Mouse (Mus musculus): ENCODE results near the gene 2810408A11Rik. TPM values are rescaled to one million over a fixed set of nuclear protein-coding genes. Genes with fewer than 3 reads are reported as not detected.

Gene 2810408A11Rik
- polyA plus RNA-seq, 1 experiment from 2014 or later, result 14.1 TPM

- Histone ChIP-seq H3K27me3 (ENCODE audit: insufficient read depth, low read length) (no peaks in the 10 kb centered on the region), H3K4me1 (ENCODE audit: insufficient read depth) (0 out of 2 replicates have a peak, but pooled peaks cover 5% of the 10 kb centered on the region), H3K9ac (peak overlapping the region; percentile 89), H3K36me3 (ENCODE audit: insufficient read depth) (peaks cover 30% of the 10 kb centered on the region), H3K27ac (ENCODE audit: low read depth) (peak overlapping the region; percentile 98), H3K4me2 (peak overlapping the region; percentile 99), H3K4me3 (ENCODE audit: low read depth, low read length) (peak overlapping the region; percentile 84), H3K9me3 (ENCODE audit: low read depth, low read length) (no peaks in the 10 kb centered on the region)
- no peak for TF ChIP-seq CTCF (IDR thresholded peaks at IDR 0.05; ENCODE audit: low read depth)
- DNase-seq (peak; percentile 99), ATAC-seq (ENCODE audit: insufficient read depth) (peak; percentile 79)
- under 1% methylated on average over 42 of the region's 42 CpGs for WGBS
Observed at GRCm38 (mm10) chr11:69901406-69901846, 639 bp upstream of the 2810408A11Rik start.

DNA sequence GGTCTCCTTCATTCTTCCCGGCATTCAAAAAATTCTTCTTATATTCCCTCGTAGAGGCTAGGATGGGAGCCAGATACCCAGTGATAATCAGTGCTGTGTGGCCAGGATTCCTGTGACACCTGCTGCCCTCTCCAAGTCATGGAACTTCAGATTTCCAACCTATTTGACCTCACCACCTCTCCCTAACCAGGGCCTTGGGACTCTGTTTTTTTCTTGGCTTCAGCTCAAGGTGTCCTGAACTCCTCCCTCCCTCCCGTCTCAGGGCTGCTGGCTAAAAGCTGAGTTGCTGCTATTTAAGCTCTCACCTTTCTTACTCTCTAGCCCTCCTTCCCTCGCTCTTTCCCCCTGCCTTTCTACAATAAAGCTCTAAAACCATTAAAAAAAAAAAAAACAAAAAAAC lies 917 bp downstream of the 2810408A11Rik start:
- 16% methylated on average over 4 of the region's 4 CpGs for WGBS
- ATAC-seq (ENCODE audit: insufficient read depth), result no peak
- H3K9me3 ChIP-seq (ENCODE audit: low read depth, low read length), result no peaks in the 10 kb centered on the region
- TF ChIP-seq CTCF (IDR thresholded peaks at IDR 0.05; ENCODE audit: low read depth), result no peak
- peak; percentile 47 for DNase-seq
- 0 out of 2 replicates have a peak, but pooled peaks cover 5% of the 10 kb centered on the region for H3K4me1 ChIP-seq (ENCODE audit: insufficient read depth)
- H3K36me3 ChIP-seq (ENCODE audit: insufficient read depth), result peaks cover 15% of the 10 kb centered on the region
- peak overlapping the region; percentile 84 for H3K4me3 ChIP-seq (ENCODE audit: low read depth, low read length)
- H3K27ac ChIP-seq (ENCODE audit: low read depth), result peak overlapping the region; percentile 12; the same call in 1 of the 2 replicates
- peak overlapping the region; percentile 89 for H3K9ac ChIP-seq
- H3K4me2 ChIP-seq, result peak overlapping the region; percentile 99
- H3K27me3 ChIP-seq (ENCODE audit: insufficient read depth, low read length), result no peaks in the 10 kb centered on the region

DNA sequence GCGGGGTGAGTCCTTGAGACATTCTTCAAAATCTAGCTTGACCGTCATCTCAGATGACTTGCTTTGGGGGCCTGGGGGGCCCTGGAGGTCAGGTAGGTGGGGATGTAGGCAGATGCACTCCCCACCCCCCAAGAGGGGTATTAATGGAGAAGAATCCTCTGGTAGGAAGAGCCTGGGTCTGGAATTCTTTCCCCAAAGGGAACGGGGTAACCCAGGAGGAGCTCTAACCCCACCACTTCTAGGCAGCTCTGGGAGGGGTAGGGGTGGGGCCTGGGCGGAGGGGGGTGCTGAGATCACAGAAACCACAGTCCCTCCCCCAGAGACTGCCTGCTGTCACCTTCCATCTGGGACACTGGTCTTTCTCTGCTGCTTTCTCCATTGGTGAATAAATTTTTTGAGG lies 5.5 kb downstream of the 2810408A11Rik start, which contains the start of gene Acap1:
TSS of gene Acap1 (minus strand) at position 249 of the 400 bp plus-strand sequence.
- Histone ChIP-seq H3K4me1 (ENCODE audit: insufficient read depth) (0 out of 2 replicates have a peak, but pooled peaks cover 8% of the 10 kb centered on the region), H3K27ac (ENCODE audit: low read depth) (no peak within 1 kb of the TSS), H3K4me3 (ENCODE audit: low read depth, low read length) (no peak within 1 kb of the TSS), H3K36me3 (ENCODE audit: insufficient read depth) (no peaks in the 10 kb centered on the region), H3K27me3 (ENCODE audit: insufficient read depth, low read length) (no peaks in the 10 kb centered on the region), H3K4me2 (no peak within 1 kb of the TSS), H3K9ac (no peak within 1 kb of the TSS), H3K9me3 (ENCODE audit: low read depth, low read length) (no peaks in the 10 kb centered on the region)
- no peak for TF ChIP-seq CTCF (IDR thresholded peaks at IDR 0.05; ENCODE audit: low read depth)
- ATAC-seq (ENCODE audit: insufficient read depth) (no peak), DNase-seq (no peak)
- 60% methylated on average over 4 of the region's 4 CpGs for WGBS

- Histone ChIP-seq H3K4me3 (ENCODE audit: low read depth, low read length) (no peak overlapping the region), H3K9me3 (ENCODE audit: low read depth, low read length) (no peaks in the 10 kb centered on the region), H3K9ac (no peak overlapping the region), H3K36me3 (ENCODE audit: insufficient read depth) (no peaks in the 10 kb centered on the region), H3K4me1 (ENCODE audit: insufficient read depth) (0 out of 2 replicates have a peak, but pooled peaks cover 5% of the 10 kb centered on the region), H3K27me3 (ENCODE audit: insufficient read depth, low read length) (no peaks in the 10 kb centered on the region), H3K27ac (ENCODE audit: low read depth) (no peak overlapping the region), H3K4me2 (no peak overlapping the region)
- TF ChIP-seq CTCF (IDR thresholded peaks at IDR 0.05; ENCODE audit: low read depth), result no peak
- DNase-seq (no peak), ATAC-seq (ENCODE audit: insufficient read depth) (no peak)
- WGBS, result 75% methylated on average over 5 of the region's 5 CpGs
Observed at GRCm38 (mm10) chr11:69894671-69895070, 6.1 kb downstream of the 2810408A11Rik start.

- no peak overlapping the region for H3K27ac ChIP-seq (ENCODE audit: low read depth)
- TF ChIP-seq CTCF (IDR thresholded peaks at IDR 0.05; ENCODE audit: low read depth), result no peak
- H3K4me3 ChIP-seq (ENCODE audit: low read depth, low read length), result no peak overlapping the region
- no peak overlapping the region for H3K9ac ChIP-seq
- ATAC-seq (ENCODE audit: insufficient read depth) (no peak), DNase-seq (peak; percentile 48)
- H3K4me1 ChIP-seq (ENCODE audit: insufficient read depth), result 0 out of 2 replicates have a peak, but pooled peaks cover 4% of the 10 kb centered on the region
- no peaks in the 10 kb centered on the region for H3K9me3 ChIP-seq (ENCODE audit: low read depth, low read length)
- no peaks in the 10 kb centered on the region for H3K36me3 ChIP-seq (ENCODE audit: insufficient read depth)
- WGBS, result 41% methylated on average over 4 of the region's 4 CpGs
- H3K4me2 ChIP-seq, result no peak overlapping the region
- H3K27me3 ChIP-seq (ENCODE audit: insufficient read depth, low read length), result no peaks in the 10 kb centered on the region
Observed at GRCm38 (mm10) chr11:69891482-69891881, 9.3 kb downstream of the 2810408A11Rik start.

DNA sequence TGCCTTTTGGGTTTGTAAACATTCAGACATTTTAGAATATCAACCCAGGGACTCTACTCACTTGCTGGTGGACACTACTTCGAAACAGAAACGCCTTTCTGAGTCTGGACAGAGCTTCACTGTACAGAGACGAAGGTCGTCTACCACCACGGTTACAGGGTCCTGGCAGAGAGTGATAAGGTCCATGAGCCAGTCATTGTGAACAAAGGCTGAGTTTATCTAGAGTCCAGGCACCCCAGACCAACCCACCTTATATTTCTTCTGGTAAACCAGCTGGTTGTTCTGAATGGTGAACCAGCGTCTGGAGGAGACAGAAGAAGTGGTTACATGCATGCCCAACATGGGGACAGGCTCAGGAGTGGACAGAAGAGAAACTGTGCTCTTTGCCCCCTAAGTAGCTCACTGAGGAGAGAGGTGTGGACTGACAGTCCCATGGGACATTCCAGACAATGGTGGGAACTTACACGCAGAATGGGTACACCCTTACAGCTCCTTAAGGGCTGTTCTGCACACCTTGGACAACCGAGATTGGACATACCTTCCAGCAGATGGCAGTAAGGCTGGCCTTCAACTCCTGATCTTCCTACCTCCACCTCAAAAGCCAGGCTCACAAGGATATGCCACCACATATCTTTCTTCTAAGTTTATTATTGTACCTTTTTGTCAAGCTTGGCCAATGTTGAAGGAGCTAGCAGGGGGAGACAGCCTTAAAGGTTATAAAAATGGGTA lies 13.7 kb downstream of the 2810408A11Rik start:
- Histone ChIP-seq H3K4me1 (ENCODE audit: insufficient read depth) (peaks cover 7% of the 10 kb centered on the region; the same call in 1 of the 2 replicates), H3K9me3 (ENCODE audit: low read depth, low read length) (no peaks in the 10 kb centered on the region), H3K4me3 (ENCODE audit: low read depth, low read length) (no peak overlapping the region), H3K27me3 (ENCODE audit: insufficient read depth, low read length) (no peaks in the 10 kb centered on the region), H3K9ac (no peak overlapping the region), H3K4me2 (no peak overlapping the region), H3K27ac (ENCODE audit: low read depth) (no peak overlapping the region), H3K36me3 (ENCODE audit: insufficient read depth) (no peaks in the 10 kb centered on the region)
- peak; percentile 62 for TF ChIP-seq CTCF (IDR thresholded peaks at IDR 0.05; ENCODE audit: low read depth)
- ATAC-seq (ENCODE audit: insufficient read depth) (no peak), DNase-seq (peak; percentile 26)
- WGBS, result 67% methylated on average over 8 of the region's 8 CpGs

- DNase-seq (no peak), ATAC-seq (ENCODE audit: insufficient read depth) (no peak)
- Histone ChIP-seq H3K36me3 (ENCODE audit: insufficient read depth) (no peaks in the 10 kb centered on the region), H3K27ac (ENCODE audit: low read depth) (no peak overlapping the region; the same call in 1 of the 2 replicates), H3K27me3 (ENCODE audit: insufficient read depth, low read length) (no peaks in the 10 kb centered on the region), H3K9me3 (ENCODE audit: low read depth, low read length) (no peaks in the 10 kb centered on the region), H3K4me2 (peak overlapping the region; percentile 36; the same call in 1 of the 2 replicates), H3K9ac (no peak overlapping the region; the same call in 1 of the 2 replicates), H3K4me1 (ENCODE audit: insufficient read depth) (peaks cover 12% of the 10 kb centered on the region), H3K4me3 (ENCODE audit: low read depth, low read length) (no peak overlapping the region)
- TF ChIP-seq CTCF (IDR thresholded peaks at IDR 0.05; ENCODE audit: low read depth), result no peak
- 74% methylated on average over 8 of the region's 8 CpGs for WGBS
Observed at GRCm38 (mm10) chr11:69884663-69885062, 16.1 kb downstream of the 2810408A11Rik start.

All from lung, embryonic 14.5 days (tissue).